Mouse (Mus musculus): ENCODE results near the gene Lmna. TPM values are rescaled to one million over a fixed set of nuclear protein-coding genes. Genes with fewer than 3 reads are reported as not detected.

Lmna gene
- polyA plus RNA-seq, 1 experiment from 2014 or later: 92.5 TPM

GRCm38 (mm10) chr3:88525021-88525420 is 15.3 kb upstream of the Lmna start:
- Histone ChIP-seq H3K27ac (ENCODE audit: low read depth, low read length) (no peak overlapping the region), H3K4me3 (ENCODE audit: low read depth, low read length) (no peak overlapping the region), H3K4me1 (replicated peaks; ENCODE audit: control insufficient read depth, insufficient read depth, low read length) (no peaks in the 10 kb centered on the region), H3K36me3 (ENCODE audit: control insufficient read depth, insufficient read depth) (no peaks in the 10 kb centered on the region; the same call in 1 of the 2 replicates), H3K4me2 (replicated peaks; ENCODE audit: low read depth) (no peak overlapping the region), H3K27me3 (replicated peaks; ENCODE audit: control insufficient read depth, insufficient read depth, low read length) (no peaks in the 10 kb centered on the region), H3K9me3 (ENCODE audit: control insufficient read depth) (no peaks in the 10 kb centered on the region), H3K9ac (ENCODE audit: low read depth, low read length) (no peak overlapping the region)
- no peak for ATAC-seq
- WGBS: 84% methylated on average over 5 of the region's 5 CpGs
- no peak for TF ChIP-seq CTCF (IDR thresholded peaks at IDR 0.05; ENCODE audit: low read depth)

- H3K36me3 ChIP-seq (ENCODE audit: control insufficient read depth, insufficient read depth): no peaks in the 10 kb centered on the region; the same call in 1 of the 2 replicates
- H3K27me3 ChIP-seq (replicated peaks; ENCODE audit: control insufficient read depth, insufficient read depth, low read length): no peaks in the 10 kb centered on the region
- H3K27ac ChIP-seq (ENCODE audit: low read depth, low read length): no peak overlapping the region
- H3K4me3 ChIP-seq (ENCODE audit: low read depth, low read length): no peak overlapping the region
- WGBS: 80% methylated on average over 8 of the region's 8 CpGs
- no peak for TF ChIP-seq CTCF (IDR thresholded peaks at IDR 0.05; ENCODE audit: low read depth)
- no peak for ATAC-seq
- no peaks in the 10 kb centered on the region for H3K9me3 ChIP-seq (ENCODE audit: control insufficient read depth)
- H3K4me2 ChIP-seq (replicated peaks; ENCODE audit: low read depth): no peak overlapping the region
- no peaks in the 10 kb centered on the region for H3K4me1 ChIP-seq (replicated peaks; ENCODE audit: control insufficient read depth, insufficient read depth, low read length)
- no peak overlapping the region for H3K9ac ChIP-seq (ENCODE audit: low read depth, low read length)
These were observed 13.3 kb upstream of the Lmna start for GRCm38 (mm10) chr3:88523027-88523426.

- peak; percentile 98 for TF ChIP-seq CTCF (IDR thresholded peaks at IDR 0.05; ENCODE audit: low read depth)
- ATAC-seq: peak; percentile 41; the same call in 1 of the 2 replicates
- Histone ChIP-seq H3K27ac (ENCODE audit: low read depth, low read length) (no peak overlapping the region), H3K4me3 (ENCODE audit: low read depth, low read length) (no peak overlapping the region), H3K4me2 (replicated peaks; ENCODE audit: low read depth) (no peak overlapping the region), H3K36me3 (ENCODE audit: control insufficient read depth, insufficient read depth) (no peaks in the 10 kb centered on the region; the same call in 1 of the 2 replicates), H3K9me3 (ENCODE audit: control insufficient read depth) (no peaks in the 10 kb centered on the region), H3K27me3 (replicated peaks; ENCODE audit: control insufficient read depth, insufficient read depth, low read length) (no peaks in the 10 kb centered on the region), H3K9ac (ENCODE audit: low read depth, low read length) (no peak overlapping the region), H3K4me1 (replicated peaks; ENCODE audit: control insufficient read depth, insufficient read depth, low read length) (no peaks in the 10 kb centered on the region)
- WGBS: 39% methylated on average over 9 of the region's 9 CpGs
These were observed 12.1 kb upstream of the Lmna start for GRCm38 (mm10) chr3:88521803-88522331.

- Histone ChIP-seq H3K27me3 (replicated peaks; ENCODE audit: control insufficient read depth, insufficient read depth, low read length) (no peaks in the 10 kb centered on the region), H3K4me2 (replicated peaks; ENCODE audit: low read depth) (no peak overlapping the region), H3K36me3 (ENCODE audit: control insufficient read depth, insufficient read depth) (no peaks in the 10 kb centered on the region; the same call in 1 of the 2 replicates), H3K9ac (ENCODE audit: low read depth, low read length) (no peak overlapping the region), H3K27ac (ENCODE audit: low read depth, low read length) (no peak overlapping the region), H3K4me1 (replicated peaks; ENCODE audit: control insufficient read depth, insufficient read depth, low read length) (no peaks in the 10 kb centered on the region), H3K9me3 (ENCODE audit: control insufficient read depth) (no peaks in the 10 kb centered on the region), H3K4me3 (ENCODE audit: low read depth, low read length) (no peak overlapping the region)
- WGBS: 90% methylated on average over 6 of the region's 6 CpGs
- TF ChIP-seq CTCF (IDR thresholded peaks at IDR 0.05; ENCODE audit: low read depth): no peak
- ATAC-seq: no peak
These were observed 11.4 kb upstream of the Lmna start for GRCm38 (mm10) chr3:88521156-88521555.

- no peak for ATAC-seq
- Histone ChIP-seq H3K9me3 (ENCODE audit: control insufficient read depth) (no peaks in the 10 kb centered on the region), H3K4me2 (replicated peaks; ENCODE audit: low read depth) (no peak overlapping the region), H3K4me1 (replicated peaks; ENCODE audit: control insufficient read depth, insufficient read depth, low read length) (0 out of 2 replicates have a peak, but pooled peaks cover 7% of the 10 kb centered on the region), H3K27me3 (replicated peaks; ENCODE audit: control insufficient read depth, insufficient read depth, low read length) (no peaks in the 10 kb centered on the region), H3K9ac (ENCODE audit: low read depth, low read length) (no peak overlapping the region), H3K27ac (ENCODE audit: low read depth, low read length) (no peak overlapping the region), H3K36me3 (ENCODE audit: control insufficient read depth, insufficient read depth) (no peaks in the 10 kb centered on the region; the same call in 1 of the 2 replicates), H3K4me3 (ENCODE audit: low read depth, low read length) (no peak overlapping the region)
- 83% methylated on average over 2 of the region's 2 CpGs for WGBS
- TF ChIP-seq CTCF (IDR thresholded peaks at IDR 0.05; ENCODE audit: low read depth): no peak
These were observed 10.3 kb upstream of the Lmna start for GRCm38 (mm10) chr3:88520078-88520477.

GRCm38 (mm10) chr3:88518411-88518810 is 8.7 kb upstream of the Lmna start:
- Histone ChIP-seq H3K27ac (ENCODE audit: low read depth, low read length) (no peak overlapping the region), H3K9me3 (ENCODE audit: control insufficient read depth) (no peaks in the 10 kb centered on the region), H3K4me2 (replicated peaks; ENCODE audit: low read depth) (no peak overlapping the region), H3K9ac (ENCODE audit: low read depth, low read length) (no peak overlapping the region), H3K4me3 (ENCODE audit: low read depth, low read length) (no peak overlapping the region), H3K27me3 (replicated peaks; ENCODE audit: control insufficient read depth, insufficient read depth, low read length) (no peaks in the 10 kb centered on the region), H3K36me3 (ENCODE audit: control insufficient read depth, insufficient read depth) (no peaks in the 10 kb centered on the region; the same call in 1 of the 2 replicates), H3K4me1 (replicated peaks; ENCODE audit: control insufficient read depth, insufficient read depth, low read length) (peaks cover 16% of the 10 kb centered on the region)
- no peak for TF ChIP-seq CTCF (IDR thresholded peaks at IDR 0.05; ENCODE audit: low read depth)
- no peak for ATAC-seq
- WGBS: 68% methylated on average over 4 of the region's 4 CpGs
